Mouse (Mus musculus): ENCODE data around the gene Spem1. TPM values are rescaled to one million over a fixed set of nuclear protein-coding genes. Genes with fewer than 3 reads are reported as not detected.

Spem1 gene
- polyA plus RNA-seq, 1 experiment from 2014 or later, result not detected

DNA sequence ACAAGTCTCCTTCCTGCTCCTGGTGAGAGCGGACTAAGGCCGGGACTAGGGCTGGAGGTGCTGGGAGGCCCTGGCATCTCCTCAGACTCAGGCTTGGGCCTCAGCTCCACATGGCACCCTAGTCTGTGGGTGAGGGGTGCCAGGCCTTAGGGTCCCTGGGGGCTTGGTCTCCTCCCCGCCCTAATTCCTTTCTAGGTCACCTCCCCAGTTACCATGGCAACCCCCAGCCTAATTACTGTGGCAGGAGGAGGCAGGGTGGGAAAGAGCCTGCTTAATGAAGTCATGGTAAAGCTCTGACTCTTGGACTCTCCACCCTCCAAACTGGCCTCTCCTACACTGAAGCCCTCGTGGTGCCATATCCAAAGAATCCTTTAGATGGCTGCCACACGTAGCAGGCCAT is 6.9 kb upstream of the Spem1 start:
- Histone ChIP-seq H3K4me3 (ENCODE audit: low read depth, low read length) (no peak overlapping the region), H3K9ac (ENCODE audit: low read depth, low read length) (no peak overlapping the region), H3K36me3 (ENCODE audit: control insufficient read depth, insufficient read depth, low read length) (peaks cover 7% of the 10 kb centered on the region), H3K27me3 (ENCODE audit: control insufficient read depth, insufficient read depth, low read length) (peaks cover 14% of the 10 kb centered on the region), H3K4me1 (ENCODE audit: control insufficient read depth, insufficient read depth, low read length) (peaks cover 6% of the 10 kb centered on the region; the same call in 1 of the 2 replicates), H3K4me2 (no peak overlapping the region), H3K27ac (ENCODE audit: low read depth, low read length) (no peak overlapping the region), H3K9me3 (replicated peaks; ENCODE audit: control insufficient read depth, low read length) (no peaks in the 10 kb centered on the region)
- WGBS (ENCODE audit: insufficient replicate concordance), result 69% methylated on average over 5 of the region's 5 CpGs
- no peak for ATAC-seq (replicated peaks; ENCODE audit: insufficient number of reproducible peaks, low FRiP score, low TSS enrichment)

DNA sequence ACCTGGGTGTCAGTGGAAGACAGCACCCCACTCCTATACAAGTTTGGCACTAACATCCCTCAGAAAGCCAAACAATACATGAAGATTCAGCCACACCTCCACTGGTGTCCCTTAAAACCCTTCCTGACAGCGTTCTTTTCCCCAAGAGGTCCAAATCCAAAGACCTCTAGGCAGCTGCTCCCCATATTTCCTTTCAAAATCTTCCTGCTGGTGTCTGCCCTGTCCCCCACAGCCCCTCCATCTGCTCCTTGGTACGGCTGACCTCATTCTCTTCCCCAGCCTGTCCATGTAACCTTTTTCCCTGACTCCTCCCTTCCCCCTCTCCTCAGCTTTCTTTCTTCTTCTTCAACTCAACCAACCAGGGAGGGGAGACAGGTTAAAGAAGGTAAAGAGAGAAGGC is 1.5 kb upstream of the Spem1 start:
- Histone ChIP-seq H3K27me3 (ENCODE audit: control insufficient read depth, insufficient read depth, low read length) (no peaks in the 10 kb centered on the region), H3K9ac (ENCODE audit: low read depth, low read length) (no peak overlapping the region), H3K9me3 (replicated peaks; ENCODE audit: control insufficient read depth, low read length) (no peaks in the 10 kb centered on the region), H3K27ac (ENCODE audit: low read depth, low read length) (no peak overlapping the region), H3K4me1 (ENCODE audit: control insufficient read depth, insufficient read depth, low read length) (no peaks in the 10 kb centered on the region), H3K36me3 (ENCODE audit: control insufficient read depth, insufficient read depth, low read length) (peaks cover 7% of the 10 kb centered on the region), H3K4me3 (ENCODE audit: low read depth, low read length) (no peak overlapping the region), H3K4me2 (no peak overlapping the region)
- WGBS (ENCODE audit: insufficient replicate concordance), result 73% methylated on average over 2 of the region's 2 CpGs
- no peak for ATAC-seq (replicated peaks; ENCODE audit: insufficient number of reproducible peaks, low FRiP score, low TSS enrichment)

DNA sequence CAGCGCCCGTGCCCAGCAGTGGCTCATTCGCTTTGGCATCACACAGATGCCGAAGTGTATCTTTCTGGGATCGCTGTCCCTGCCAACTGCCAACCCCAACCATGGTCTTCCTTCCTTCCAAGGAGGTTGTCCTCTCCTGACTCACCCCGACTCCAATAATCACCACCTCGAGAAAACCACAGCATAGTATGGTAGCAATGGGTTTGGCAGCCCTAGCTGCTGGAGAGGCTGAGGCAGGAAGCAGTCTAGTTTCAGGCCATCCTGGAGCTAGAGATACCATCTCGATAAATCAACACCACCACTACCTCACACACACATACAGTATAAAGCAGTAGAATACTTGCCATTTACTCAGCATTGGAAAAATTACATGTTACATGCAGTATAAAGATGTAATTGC is 3.1 kb downstream of the Spem1 start:
- Histone ChIP-seq H3K27ac (ENCODE audit: low read depth, low read length) (no peak overlapping the region), H3K4me1 (ENCODE audit: control insufficient read depth, insufficient read depth, low read length) (no peaks in the 10 kb centered on the region), H3K4me2 (no peak overlapping the region), H3K27me3 (ENCODE audit: control insufficient read depth, insufficient read depth, low read length) (0 out of 2 replicates have a peak, but pooled peaks cover 2% of the 10 kb centered on the region), H3K4me3 (ENCODE audit: low read depth, low read length) (no peak overlapping the region), H3K36me3 (ENCODE audit: control insufficient read depth, insufficient read depth, low read length) (no peaks in the 10 kb centered on the region), H3K9me3 (replicated peaks; ENCODE audit: control insufficient read depth, low read length) (no peaks in the 10 kb centered on the region), H3K9ac (ENCODE audit: low read depth, low read length) (no peak overlapping the region)
- no peak for ATAC-seq (replicated peaks; ENCODE audit: insufficient number of reproducible peaks, low FRiP score, low TSS enrichment)
- 82% methylated on average over 8 of the region's 8 CpGs for WGBS (ENCODE audit: insufficient replicate concordance)

DNA sequence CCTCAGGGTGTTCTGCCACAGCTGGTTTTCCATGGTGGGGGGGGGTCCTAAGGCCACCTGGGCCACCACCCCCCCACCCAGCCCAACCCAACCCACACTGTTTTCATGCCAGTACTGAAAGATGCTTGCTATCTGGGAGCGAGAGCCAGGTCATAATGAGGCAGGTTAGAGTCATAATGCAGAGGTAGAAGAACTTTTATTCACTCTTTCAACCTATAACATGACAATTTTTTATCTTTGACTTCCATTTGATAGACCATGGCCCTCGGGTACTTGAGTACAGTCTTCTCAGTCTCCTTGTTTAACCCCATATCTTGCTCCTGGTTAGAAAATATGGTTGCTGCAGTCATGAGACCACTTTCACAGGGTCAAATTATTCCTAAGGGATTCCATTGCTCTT is 3.6 kb downstream of the Spem1 start, which contains the start of gene Spem2:
TSS of gene Spem2 (minus strand) at position 101 of the 400 bp plus-strand sequence.
- H3K4me1 ChIP-seq (ENCODE audit: control insufficient read depth, insufficient read depth, low read length), result no peaks in the 10 kb centered on the region
- no peak for ATAC-seq (replicated peaks; ENCODE audit: insufficient number of reproducible peaks, low FRiP score, low TSS enrichment)

GRCm38 (mm10) chr11:69816520-69816919 is 5.5 kb downstream of the Spem1 start:
- WGBS (ENCODE audit: insufficient replicate concordance), result 89% methylated on average over 12 of the region's 12 CpGs
- no peaks in the 10 kb centered on the region for H3K36me3 ChIP-seq (ENCODE audit: control insufficient read depth, insufficient read depth, low read length)
- no peak for ATAC-seq (replicated peaks; ENCODE audit: insufficient number of reproducible peaks, low FRiP score, low TSS enrichment)
- no peak overlapping the region for H3K4me3 ChIP-seq (ENCODE audit: low read depth, low read length)
- 0 out of 2 replicates have a peak, but pooled peaks cover 2% of the 10 kb centered on the region for H3K27me3 ChIP-seq (ENCODE audit: control insufficient read depth, insufficient read depth, low read length)
- H3K9ac ChIP-seq (ENCODE audit: low read depth, low read length), result no peak overlapping the region
- no peak overlapping the region for H3K4me2 ChIP-seq
- no peak overlapping the region for H3K27ac ChIP-seq (ENCODE audit: low read depth, low read length)
- no peaks in the 10 kb centered on the region for H3K9me3 ChIP-seq (replicated peaks; ENCODE audit: control insufficient read depth, low read length)
- H3K4me1 ChIP-seq (ENCODE audit: control insufficient read depth, insufficient read depth, low read length), result no peaks in the 10 kb centered on the region

More for the DNA sequence above, 3.6 kb downstream of the Spem1 start, which contains the start of gene Spem2:
- H3K27me3 ChIP-seq (ENCODE audit: control insufficient read depth, insufficient read depth, low read length), result 0 out of 2 replicates have a peak, but pooled peaks cover 2% of the 10 kb centered on the region
- H3K36me3 ChIP-seq (ENCODE audit: control insufficient read depth, insufficient read depth, low read length), result no peaks in the 10 kb centered on the region
- no peaks in the 10 kb centered on the region for H3K9me3 ChIP-seq (replicated peaks; ENCODE audit: control insufficient read depth, low read length)
- H3K9ac ChIP-seq (ENCODE audit: low read depth, low read length), result no peak within 1 kb of the TSS
- no peak within 1 kb of the TSS for H3K27ac ChIP-seq (ENCODE audit: low read depth, low read length)
- 61% methylated on average over 2 of the region's 2 CpGs for WGBS (ENCODE audit: insufficient replicate concordance)
- H3K4me3 ChIP-seq (ENCODE audit: low read depth, low read length), result no peak within 1 kb of the TSS
- no peak within 1 kb of the TSS for H3K4me2 ChIP-seq

DNA sequence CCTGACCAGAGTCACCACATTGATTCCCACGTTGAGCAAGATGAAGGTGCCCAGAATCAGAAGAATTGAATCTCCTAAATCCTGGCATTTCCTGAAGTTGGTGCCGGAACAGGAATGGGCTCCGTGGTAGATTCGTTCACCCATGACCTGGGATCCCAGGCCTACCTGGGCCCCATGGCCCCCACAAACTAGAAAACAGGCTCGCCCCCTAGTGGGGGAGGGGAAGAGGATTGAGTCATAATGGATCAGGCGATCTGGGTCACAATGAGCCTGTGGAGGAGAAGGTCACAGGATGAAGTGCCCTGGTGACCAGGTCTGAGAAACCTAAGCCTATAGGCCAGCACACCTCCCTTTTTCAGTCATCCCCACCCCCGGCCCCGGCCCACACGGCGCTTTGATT is 6.8 kb downstream of the Spem1 start, which contains the start of gene Gm39566:
TSS of gene Gm39566 (minus strand) at position 144 of the 400 bp plus-strand sequence.
- Histone ChIP-seq H3K4me1 (ENCODE audit: control insufficient read depth, insufficient read depth, low read length) (no peaks in the 10 kb centered on the region), H3K4me2 (no peak within 1 kb of the TSS), H3K27me3 (ENCODE audit: control insufficient read depth, insufficient read depth, low read length) (0 out of 2 replicates have a peak, but pooled peaks cover 2% of the 10 kb centered on the region), H3K9me3 (replicated peaks; ENCODE audit: control insufficient read depth, low read length) (no peaks in the 10 kb centered on the region), H3K36me3 (ENCODE audit: control insufficient read depth, insufficient read depth, low read length) (no peaks in the 10 kb centered on the region), H3K9ac (ENCODE audit: low read depth, low read length) (no peak within 1 kb of the TSS), H3K4me3 (ENCODE audit: low read depth, low read length) (no peak within 1 kb of the TSS), H3K27ac (ENCODE audit: low read depth, low read length) (no peak within 1 kb of the TSS)
- WGBS (ENCODE audit: insufficient replicate concordance), result 52% methylated on average over 10 of the region's 10 CpGs
- no peak for ATAC-seq (replicated peaks; ENCODE audit: insufficient number of reproducible peaks, low FRiP score, low TSS enrichment)

DNA sequence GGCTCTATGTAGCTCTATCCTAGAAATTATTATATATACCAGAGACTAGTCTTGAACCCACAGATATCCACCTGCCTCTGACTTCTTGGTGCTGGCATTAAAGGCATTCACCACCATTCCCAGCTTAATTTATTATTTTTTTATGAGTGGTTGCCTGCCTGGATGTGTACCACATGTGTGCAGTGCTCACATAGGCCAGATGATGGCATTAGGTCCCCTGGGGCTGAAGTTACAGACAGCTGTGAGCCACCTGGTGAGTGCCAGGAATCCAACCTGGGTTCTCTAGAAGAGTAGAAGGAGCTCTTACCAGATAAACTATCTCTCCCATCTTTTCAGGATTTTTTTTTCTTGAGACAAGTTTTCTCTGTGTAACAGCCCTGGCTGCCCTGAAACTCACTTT is 11.7 kb downstream of the Spem1 start:
- H3K36me3 ChIP-seq (ENCODE audit: control insufficient read depth, insufficient read depth, low read length), result no peaks in the 10 kb centered on the region
- no peak overlapping the region for H3K9ac ChIP-seq (ENCODE audit: low read depth, low read length)
- H3K27me3 ChIP-seq (ENCODE audit: control insufficient read depth, insufficient read depth, low read length), result peaks cover 6% of the 10 kb centered on the region; the same call in 1 of the 2 replicates
- H3K4me3 ChIP-seq (ENCODE audit: low read depth, low read length), result no peak overlapping the region
- no peaks in the 10 kb centered on the region for H3K9me3 ChIP-seq (replicated peaks; ENCODE audit: control insufficient read depth, low read length)
- no peaks in the 10 kb centered on the region for H3K4me1 ChIP-seq (ENCODE audit: control insufficient read depth, insufficient read depth, low read length)
- ATAC-seq (replicated peaks; ENCODE audit: insufficient number of reproducible peaks, low FRiP score, low TSS enrichment), result no peak
- H3K4me2 ChIP-seq, result no peak overlapping the region
- H3K27ac ChIP-seq (ENCODE audit: low read depth, low read length), result no peak overlapping the region

- H3K9ac ChIP-seq (ENCODE audit: low read depth, low read length), result no peak overlapping the region
- ATAC-seq (replicated peaks; ENCODE audit: insufficient number of reproducible peaks, low FRiP score, low TSS enrichment), result no peak
- no peak overlapping the region for H3K4me3 ChIP-seq (ENCODE audit: low read depth, low read length)
- H3K27ac ChIP-seq (ENCODE audit: low read depth, low read length), result no peak overlapping the region
- peaks cover 25% of the 10 kb centered on the region for H3K27me3 ChIP-seq (ENCODE audit: control insufficient read depth, insufficient read depth, low read length)
- WGBS (ENCODE audit: insufficient replicate concordance), result 81% methylated on average over 2 of the region's 2 CpGs
- H3K4me2 ChIP-seq, result no peak overlapping the region
- peaks cover 20% of the 10 kb centered on the region for H3K4me1 ChIP-seq (ENCODE audit: control insufficient read depth, insufficient read depth, low read length)
- H3K36me3 ChIP-seq (ENCODE audit: control insufficient read depth, insufficient read depth, low read length), result no peaks in the 10 kb centered on the region
- no peaks in the 10 kb centered on the region for H3K9me3 ChIP-seq (replicated peaks; ENCODE audit: control insufficient read depth, low read length)
Observed at GRCm38 (mm10) chr11:69807641-69808040, 14.3 kb downstream of the Spem1 start.

- no peaks in the 10 kb centered on the region for H3K36me3 ChIP-seq (ENCODE audit: control insufficient read depth, insufficient read depth, low read length)
- 69% methylated on average over 4 of the region's 4 CpGs for WGBS (ENCODE audit: insufficient replicate concordance)
- no peak for ATAC-seq (replicated peaks; ENCODE audit: insufficient number of reproducible peaks, low FRiP score, low TSS enrichment)
- H3K27me3 ChIP-seq (ENCODE audit: control insufficient read depth, insufficient read depth, low read length), result peaks cover 37% of the 10 kb centered on the region
- H3K4me2 ChIP-seq, result no peak overlapping the region
- no peaks in the 10 kb centered on the region for H3K9me3 ChIP-seq (replicated peaks; ENCODE audit: control insufficient read depth, low read length)
- no peak overlapping the region for H3K27ac ChIP-seq (ENCODE audit: low read depth, low read length)
- no peak overlapping the region for H3K4me3 ChIP-seq (ENCODE audit: low read depth, low read length)
- H3K4me1 ChIP-seq (ENCODE audit: control insufficient read depth, insufficient read depth, low read length), result peaks cover 23% of the 10 kb centered on the region
- no peak overlapping the region for H3K9ac ChIP-seq (ENCODE audit: low read depth, low read length)
Observed at GRCm38 (mm10) chr11:69806378-69806777, 15.6 kb downstream of the Spem1 start.

Data from heart, embryonic 11.5 days (tissue).